Mouse (Mus musculus) retina, postnatal 7 days (tissue): Measurements from ENCODE around the gene Rfc4.
"Not testable (repeated sequence)": the region's sequence is repeated elsewhere in the genome, so short reads cannot be mapped to it uniquely, and the experiment has no call there.

Source experiments
- DNase-seq: peaks from one replicate; pipeline ENCODE4 v3.0.0-alpha.2; 2012; ENCODE audit warnings: low read depth, low spot score

Gene Rfc4

DNA sequence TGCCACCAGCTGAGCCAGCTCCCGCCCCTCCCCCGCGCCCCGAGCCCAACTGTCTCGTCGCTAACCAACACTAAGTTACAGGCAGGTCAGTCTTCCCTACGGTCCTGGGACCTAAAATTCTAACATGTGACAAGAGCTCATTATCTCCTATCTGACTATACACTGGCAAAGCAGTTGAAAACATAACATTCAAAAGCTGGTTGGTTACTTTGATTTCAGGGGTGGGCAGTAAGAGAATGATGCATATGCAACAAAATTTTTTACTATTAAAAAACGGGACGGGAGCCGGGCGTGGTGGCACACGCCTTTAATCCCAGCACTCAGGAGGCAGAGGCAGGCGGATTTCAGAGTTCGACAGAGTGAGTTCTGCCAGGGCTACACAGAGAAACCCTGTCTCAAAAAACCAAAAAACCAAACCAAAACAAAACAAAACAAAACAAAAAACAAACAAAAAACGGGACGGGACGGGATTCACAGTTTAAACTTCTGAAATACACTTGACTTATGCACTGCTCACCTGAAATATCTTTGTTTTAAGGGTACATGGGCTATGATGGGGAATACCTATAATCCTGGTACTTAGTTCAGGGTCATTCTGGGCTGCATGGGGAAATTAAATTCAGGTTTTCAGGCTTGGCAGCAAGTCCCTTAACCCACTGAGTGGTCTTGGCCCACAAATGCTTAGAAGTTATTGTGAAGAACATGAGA, 24.3 kb downstream of the Rfc4 start:
- DNase-seq, result no peak

DNA sequence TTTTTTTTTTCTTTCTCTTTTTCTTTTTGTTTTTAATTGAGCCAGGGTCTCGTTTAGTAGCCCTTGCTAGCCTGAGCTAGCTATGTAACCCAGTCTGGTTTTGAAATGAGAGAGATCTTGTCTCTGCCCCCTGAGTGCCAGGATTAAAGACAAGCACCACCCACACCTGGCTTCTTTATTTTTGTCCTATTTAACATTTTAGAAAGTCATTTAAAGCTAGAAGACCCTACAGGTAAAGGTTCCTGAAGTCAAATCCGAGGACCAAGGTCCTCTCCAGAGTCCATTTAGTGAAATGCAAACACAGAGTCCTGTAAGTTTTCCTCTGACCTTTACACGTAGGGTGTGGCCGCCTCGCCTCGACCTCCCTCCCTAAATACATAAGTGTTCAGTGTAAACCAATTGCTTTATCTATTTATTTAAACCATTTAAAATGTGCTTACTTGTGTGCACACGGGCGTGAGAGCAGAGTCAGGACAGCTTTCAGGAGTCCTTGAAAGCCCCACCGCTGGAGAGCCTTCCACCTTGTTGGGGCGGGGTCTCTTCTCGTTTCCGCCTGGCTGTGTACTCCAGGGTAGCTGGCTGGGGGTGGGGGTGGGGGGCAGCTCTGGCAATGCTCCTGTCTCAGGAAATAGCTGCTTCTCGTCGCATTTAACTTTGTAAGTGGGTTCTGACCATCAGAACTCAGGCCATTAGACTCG, 25.0 kb downstream of the Rfc4 start:
- no peak for DNase-seq

DNA sequence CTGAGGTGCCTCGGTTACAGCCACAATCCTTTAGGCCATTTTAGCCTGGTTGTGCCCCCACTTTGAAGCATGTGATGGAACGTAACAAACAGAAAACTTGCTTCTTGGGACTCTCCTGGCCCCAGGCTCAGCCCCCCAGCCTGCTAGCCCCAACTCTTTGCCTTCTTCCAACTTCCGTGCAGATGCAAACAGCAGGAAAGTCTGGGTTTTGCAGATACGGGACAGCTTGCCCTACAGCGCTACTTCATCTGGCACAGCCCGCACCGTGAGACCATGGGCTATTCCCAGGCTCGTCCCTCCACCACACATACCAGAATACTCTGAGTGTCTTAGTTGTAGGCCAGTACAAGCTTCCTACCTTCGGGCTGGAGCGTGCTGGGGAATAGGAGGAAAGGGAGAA, 26.9 kb downstream of the Rfc4 start:
- DNase-seq, result no peak

DNA sequence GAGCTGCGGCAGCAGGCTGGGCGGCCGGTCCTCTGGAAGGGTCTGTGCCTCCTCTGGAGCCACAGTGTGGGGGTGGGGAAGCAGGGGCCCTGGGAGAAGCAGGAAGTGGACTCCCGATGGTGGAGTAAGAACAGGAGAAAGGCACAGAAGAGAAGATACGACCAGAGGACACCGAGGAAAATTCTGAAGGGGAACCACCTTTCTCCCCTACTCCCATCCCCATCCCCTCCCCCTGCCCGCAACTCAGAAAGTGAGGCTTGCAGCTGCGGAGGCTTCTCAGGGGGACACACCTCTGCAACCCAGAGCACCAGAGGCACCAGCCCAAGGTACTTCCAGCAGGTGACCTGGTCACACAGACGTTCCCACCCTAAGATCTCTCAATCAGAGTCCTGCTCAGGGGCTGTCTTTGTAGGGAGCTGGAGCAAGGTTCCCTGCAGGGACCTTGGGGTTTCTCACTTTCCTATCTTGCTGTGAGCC, 27.4 kb downstream of the Rfc4 start:
- DNase-seq, result no peak

DNA sequence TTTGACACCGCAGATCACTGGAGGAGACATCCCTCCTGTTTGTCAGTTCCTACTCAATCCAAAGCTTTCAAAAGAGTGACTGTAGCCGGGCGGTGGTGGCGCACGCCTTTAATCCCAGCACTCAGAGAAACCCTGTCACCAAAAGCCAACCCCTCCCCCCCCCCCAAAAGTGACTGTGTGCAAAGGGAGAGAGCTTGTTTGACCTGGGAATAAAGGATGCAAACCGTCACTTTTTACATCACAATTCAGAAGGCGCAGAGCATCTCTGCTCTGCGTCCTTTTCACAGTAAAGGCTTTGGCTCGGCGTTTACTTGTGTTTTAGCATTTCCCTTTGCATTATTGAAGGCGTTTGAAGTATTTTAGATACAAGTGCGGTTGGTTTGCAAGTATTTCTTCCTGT, 27.9 kb downstream of the Rfc4 start:
- DNase-seq, result no peak

DNA sequence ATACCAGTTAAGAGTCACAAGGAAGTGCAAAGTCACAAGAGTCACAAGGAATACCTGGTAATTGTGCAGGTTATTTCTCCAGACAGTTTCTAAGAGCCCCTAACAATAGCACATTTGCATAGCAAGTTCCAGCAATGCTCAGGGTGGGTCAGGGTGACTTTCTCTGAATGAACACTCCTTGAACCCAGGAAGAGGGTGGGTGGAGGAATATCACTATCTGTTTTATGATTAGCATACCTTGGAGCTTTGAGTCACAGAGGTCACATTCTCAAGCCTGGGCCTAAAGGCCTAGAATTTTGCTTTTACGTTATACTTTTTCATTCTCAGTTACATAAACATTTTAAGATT, 29.5 kb downstream of the Rfc4 start:
- DNase-seq, result not testable (repeated sequence)

DNA sequence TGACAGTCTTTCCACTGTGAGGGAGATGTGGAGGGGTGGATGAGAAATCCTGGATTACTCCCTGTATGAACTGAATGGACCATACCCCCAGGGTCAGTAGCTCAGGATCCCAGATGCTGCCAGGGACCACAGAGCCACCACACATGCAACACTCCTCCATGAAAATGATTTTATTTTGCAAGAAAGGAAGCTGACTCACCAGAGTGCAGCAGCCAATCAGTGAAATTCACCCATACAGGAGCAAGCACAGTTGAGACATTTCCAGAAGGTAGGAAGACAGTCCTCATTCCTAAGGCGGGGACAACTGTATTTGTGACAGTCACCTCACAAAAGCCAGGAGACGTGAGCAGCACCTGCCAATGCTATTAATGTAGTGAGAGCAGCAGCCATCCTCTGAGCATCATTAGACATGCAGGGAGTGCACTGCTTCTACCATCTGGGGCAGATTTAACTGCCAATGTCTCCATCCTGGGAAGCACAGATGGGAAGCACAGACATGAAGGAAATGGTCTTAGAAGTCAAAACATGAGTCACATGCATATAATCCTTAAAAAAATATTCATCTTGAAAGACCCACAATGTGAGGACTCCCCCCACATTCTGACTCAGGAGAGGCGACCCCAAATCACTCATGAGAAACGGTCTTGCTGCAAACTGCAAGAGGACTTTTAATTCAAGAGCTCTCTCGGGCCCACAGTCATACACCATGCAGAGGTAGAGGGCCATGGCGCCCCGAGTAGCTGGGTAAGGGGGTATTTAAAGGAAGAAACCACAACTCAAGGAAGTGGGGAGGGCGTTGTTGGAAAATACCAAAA, 30.0 kb downstream of the Rfc4 start:
- not testable (repeated sequence) for DNase-seq

DNA sequence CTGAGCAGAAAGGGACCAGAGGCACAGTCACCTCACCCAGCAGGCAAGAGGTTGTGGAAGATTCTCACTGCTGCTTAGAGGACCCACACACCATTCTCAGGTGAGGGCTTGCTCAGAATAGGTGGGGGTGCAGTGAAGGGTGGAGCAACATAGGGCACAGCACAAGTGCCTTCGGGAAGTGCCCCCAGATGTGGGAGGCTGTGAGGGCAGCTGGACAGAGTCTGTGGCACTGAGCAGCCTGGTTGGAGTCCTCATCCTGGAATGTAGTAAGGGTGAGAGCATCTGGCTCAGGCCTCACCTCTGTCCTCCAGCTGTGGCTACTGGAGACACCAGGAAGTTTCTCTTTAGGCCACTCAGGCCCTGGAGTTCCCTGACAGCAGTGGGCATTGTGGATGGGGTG, 30.7 kb downstream of the Rfc4 start:
- not testable (repeated sequence) for DNase-seq

DNA sequence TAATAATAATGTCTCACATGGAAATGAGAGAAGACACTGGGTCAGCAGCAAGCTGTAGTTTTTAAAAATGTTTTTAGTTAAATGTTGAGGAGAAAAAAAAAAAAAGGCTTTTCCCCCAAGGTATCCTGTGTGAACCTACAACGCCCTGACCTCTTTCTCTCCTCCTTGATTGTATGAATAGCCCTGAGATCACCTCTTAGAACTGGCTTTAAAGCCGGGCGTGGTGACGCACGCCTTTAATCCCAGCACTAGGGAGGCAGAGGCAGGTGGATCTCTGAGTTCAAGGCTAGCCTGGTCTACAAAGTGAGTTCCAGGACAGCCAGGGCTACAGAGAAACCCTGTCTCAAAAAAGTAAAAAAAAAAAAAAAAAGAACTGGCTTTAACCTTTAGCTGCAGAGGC, 32.0 kb downstream of the Rfc4 start:
- not testable (repeated sequence) for DNase-seq

DNA sequence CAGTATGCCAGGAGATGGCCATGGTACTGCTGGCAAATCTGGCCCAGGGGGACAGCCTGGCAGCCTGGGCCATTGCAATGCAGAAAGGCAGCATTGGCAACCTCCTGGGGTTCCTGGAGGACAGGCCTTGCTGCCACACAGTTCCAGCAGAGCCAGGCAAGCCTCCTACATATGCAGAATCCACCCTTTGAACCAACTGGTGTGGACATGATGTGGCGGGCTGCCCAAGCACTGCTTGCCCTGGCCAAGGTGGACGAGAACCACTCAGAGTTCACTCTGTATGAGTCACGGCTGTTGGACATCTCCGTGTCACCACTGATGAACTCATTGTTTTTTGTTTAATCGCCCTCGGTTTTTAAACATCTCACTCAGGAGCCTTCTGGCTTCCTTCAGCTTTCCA, 33.4 kb downstream of the Rfc4 start:
- no peak for DNase-seq

DNA sequence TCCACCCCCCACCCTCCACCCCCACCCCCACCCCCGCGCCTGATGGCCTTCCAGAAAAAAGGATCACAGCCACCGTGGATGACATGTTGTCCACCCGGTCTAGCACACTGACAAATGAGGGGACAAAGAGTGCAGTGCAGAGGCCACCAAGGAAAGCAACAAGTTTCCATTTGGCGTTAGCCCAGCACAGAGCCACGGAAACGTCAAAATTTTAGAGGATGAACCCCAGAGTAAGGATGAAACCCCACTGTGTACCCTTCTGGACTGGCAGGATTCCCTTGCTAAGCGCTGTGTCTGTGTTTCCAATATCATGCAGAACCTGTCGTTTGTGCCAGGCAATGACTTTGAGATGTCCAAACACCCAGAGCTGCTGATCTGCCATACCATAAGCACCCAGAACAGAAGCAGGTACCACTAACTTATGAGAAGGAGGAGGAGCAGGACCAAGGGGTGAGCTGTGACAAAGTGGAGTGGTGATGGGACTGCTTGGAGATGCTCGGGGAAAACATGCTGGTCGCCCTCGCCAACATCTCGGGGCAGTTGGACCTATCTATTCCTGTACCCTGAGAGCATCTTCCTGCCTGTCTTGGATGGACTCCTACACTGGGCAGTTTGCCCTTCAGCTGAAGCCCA, 34.1 kb downstream of the Rfc4 start:
- DNase-seq, result no peak

DNA sequence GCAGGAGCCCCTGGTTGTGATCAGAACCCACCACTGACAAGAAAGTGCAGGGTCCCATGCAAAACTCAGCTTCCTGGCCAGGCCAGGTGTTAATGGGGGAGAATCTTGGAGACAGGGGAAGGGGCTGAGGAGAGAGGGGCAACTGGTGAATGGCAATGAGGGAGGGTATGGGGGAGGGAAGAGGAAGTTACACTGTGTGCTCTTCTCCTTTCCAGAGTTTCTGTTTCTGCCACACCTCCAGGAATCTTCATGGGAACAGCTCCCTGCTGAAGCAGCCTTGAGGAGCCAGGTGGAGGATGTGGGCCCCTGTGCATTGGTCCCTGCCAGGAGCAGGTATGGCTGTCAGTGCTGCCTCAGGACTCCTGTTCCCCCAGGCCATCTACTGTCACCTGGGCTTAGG, 36.2 kb downstream of the Rfc4 start:
- not testable (repeated sequence) for DNase-seq

DNA sequence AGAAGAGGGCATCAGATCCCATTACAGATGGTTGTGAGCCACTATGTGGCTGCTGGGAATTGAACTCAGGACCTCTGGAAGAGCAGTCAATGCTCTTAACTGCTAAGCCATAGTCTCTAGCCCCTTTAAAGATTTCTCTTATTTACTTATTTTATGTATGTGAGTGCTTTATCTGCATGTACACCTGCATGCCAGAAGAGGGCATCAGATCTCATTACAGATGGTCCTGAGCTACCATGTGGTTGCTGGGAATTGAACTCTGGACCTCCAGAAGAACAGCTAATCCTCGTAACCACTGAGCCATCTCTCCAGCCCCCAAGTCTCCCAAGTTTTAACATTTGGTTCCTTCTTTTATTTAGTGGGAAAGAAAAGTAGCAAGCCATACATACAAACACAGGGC, 39.0 kb downstream of the Rfc4 start:
- not testable (repeated sequence) for DNase-seq

DNA sequence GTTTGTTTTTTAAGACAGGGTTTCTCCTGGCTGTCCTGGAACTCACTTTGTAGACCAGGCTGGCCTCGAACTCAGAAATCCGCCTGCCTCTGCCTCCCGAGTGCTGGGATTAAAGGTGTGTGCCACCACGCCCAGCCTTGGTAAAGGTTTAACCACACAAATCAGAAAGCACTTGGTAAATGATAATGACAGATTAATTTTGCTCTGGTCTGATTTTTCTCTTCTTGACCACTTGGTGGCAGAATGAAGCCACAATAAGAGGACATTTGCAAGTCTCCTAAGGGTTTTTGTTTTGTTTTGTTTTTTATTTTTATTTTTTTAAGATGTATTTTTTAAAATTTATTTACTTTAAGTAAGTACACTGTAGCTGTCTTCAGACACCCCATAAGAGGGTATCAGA, 39.8 kb downstream of the Rfc4 start:
- not testable (repeated sequence) for DNase-seq

DNA sequence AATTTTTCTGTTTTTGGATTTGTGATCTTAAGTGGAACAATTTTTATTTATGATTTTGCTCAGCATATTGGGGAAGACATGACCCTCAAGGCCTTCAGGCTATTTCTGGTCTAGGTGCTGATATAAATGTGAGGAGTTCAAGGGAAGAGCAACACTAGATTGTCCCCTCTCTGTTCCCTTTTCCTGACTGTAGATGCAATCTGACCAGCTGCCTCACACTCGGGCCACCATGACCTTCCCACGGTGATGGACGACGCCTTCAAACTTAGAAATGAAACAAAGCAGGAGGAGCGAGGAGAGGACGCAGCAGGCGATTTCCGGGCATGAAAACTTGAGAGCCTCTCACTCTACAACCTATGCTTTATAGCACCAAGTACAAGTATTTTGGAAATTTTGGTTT, 40.4 kb downstream of the Rfc4 start:
- not testable (repeated sequence) for DNase-seq

DNA sequence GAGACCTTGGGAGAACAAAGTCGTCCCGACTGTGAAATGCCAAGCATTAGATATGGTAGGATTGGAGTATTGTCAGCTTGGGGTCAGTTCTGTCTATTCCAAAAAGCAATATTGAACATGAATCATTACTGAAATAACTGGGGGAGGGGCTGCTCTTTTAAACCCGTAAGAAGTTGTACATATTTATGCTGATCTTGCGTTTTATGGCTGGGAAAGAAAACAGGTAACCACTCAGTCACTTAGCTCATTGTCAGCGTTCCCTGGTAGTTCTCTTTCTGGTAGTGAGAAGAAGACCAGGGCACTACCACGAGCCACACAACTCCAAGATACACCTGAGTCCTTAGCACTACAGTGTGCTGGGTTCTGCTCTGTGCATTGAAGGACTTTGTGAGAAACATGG, 50.0 kb downstream of the Rfc4 start:
- DNase-seq, result not testable (repeated sequence)
